Mouse (Mus musculus) frontal cortex, adult 2 months (tissue): ENCODE results near the gene Taldo1. TPM values are rescaled to one million over a fixed set of nuclear protein-coding genes. Genes with fewer than 3 reads are reported as not detected.

ENCODE experiments used
- DNase-seq, 2 experiments: peaks; one replicate each; pipeline ENCODE4 v3.0.0; 2022; ENCODE audit warnings: low spot score in 1 of 2; ENCODE audit errors: extremely low spot score in 1 of 2
- polyA plus RNA-seq: library from polyadenylated mRNA; depleted of rRNA; stranded (reverse); fragments of >200 nt; gene quantifications from 2 replicates; pipeline ENCODE4 v1.2.3, GENCODE M21; 2012; rRNA removed

The Taldo1 gene
- polyA plus RNA-seq: 151 and 152 TPM in 2 replicates

GRCm38 (mm10) chr7:141391625-141392551 is at the start of gene Taldo1:
TSS of gene Taldo1 (plus strand) at chr7:141392199.
- peak; percentile 93 to 97 for DNase-seq

- DNase-seq: no peak
Measured at GRCm38 (mm10) chr7:141343230-141343629, 48.8 kb upstream of the Taldo1 start.

- DNase-seq: no peak
Measured at GRCm38 (mm10) chr7:141343696-141344095, 48.3 kb upstream of the Taldo1 start.

DNA sequence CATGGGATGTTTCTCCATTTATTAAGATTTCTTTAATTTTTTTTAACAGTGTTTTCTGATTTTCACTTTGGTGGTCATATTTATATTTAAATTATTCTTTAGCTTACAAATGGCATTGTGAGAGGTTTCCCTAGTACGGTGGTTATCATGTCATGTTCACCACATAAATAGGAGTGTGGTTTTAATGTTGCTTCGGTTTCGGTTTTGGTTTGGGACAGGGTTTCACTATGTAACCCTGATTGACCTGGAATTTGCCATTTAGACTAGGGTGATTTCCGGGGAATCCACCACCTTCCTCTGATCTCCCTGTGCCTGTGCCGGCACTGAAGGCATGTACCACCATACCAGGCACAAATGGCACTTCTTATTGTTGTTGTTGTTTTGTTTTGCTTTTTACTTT is 47.2 kb upstream of the Taldo1 start:
- no peak for DNase-seq

GRCm38 (mm10) chr7:141351061-141351460 is 40.9 kb upstream of the Taldo1 start:
- DNase-seq: no peak

DNA sequence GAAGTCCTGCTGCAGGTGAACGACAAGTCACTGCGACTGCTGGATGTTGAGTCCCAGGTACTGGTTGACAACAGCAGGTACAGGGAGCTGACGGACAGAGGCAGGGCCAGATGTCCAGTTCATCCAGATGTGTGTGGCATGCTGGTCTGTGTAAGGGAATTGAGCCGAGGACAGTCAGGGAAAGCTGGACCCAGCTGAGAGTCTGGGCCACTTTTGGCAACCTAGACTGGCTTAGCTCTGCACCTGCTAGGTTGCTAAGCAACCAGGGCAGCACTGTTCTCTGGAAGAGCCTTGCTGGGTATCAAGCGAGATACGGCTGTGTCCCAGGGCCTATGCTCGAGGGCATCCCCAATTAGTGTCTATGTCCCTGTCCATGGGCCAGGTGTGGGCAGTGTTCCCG is 36.9 kb upstream of the Taldo1 start:
- no peak for DNase-seq

GRCm38 (mm10) chr7:141355626-141356326 is 36.2 kb upstream of the Taldo1 start:
- DNase-seq: peak in 1 of 2 experiments; percentile 20

DNA sequence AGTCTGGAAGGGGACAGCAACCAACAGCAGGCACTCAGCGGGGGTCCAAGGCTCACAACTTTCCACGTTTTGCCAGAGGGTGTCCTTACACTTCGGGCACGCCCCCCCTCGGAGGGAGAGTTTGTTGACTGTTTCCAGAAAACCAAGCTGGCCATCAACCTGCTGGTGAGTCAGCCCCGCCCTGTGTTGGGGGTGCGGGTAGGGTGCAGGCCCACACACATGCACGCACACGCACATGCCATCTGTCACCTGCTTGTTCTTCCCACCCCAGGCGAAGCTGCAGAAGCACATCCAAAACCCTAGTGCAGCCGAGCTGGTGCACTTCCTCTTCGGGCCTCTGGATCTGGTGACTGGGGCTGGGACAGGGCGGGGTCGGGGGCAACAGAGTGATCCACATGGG is 35.0 kb upstream of the Taldo1 start:
- peak in 1 of 2 experiments; percentile 33 for DNase-seq

- no peak for DNase-seq
Measured at GRCm38 (mm10) chr7:141361510-141361909, 30.5 kb upstream of the Taldo1 start.

GRCm38 (mm10) chr7:141363106-141363751 is 28.8 kb upstream of the Taldo1 start:
- peak in 1 of 2 experiments; percentile 89 for DNase-seq

DNA sequence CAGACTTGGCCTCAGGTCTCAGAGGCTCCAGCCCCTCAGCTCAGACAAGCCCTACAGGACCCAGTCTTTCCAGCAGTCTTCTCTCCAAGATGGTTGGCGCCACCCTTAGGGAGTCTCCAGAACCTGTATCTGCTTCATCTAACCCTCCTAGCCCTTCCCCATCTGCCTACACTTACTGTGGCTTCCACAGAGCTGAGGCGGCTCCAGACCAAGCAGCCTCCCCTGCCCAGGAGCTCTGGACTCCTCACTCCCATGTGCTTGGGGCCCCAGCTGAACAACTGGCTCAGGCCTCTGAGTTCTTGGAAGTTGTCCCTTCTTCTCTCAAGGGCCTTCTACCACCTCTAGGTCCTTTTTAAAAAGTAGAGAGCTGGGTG is 28.3 kb upstream of the Taldo1 start:
- DNase-seq: no peak

GRCm38 (mm10) chr7:141364349-141365048 is 27.5 kb upstream of the Taldo1 start:
- no peak for DNase-seq

DNA sequence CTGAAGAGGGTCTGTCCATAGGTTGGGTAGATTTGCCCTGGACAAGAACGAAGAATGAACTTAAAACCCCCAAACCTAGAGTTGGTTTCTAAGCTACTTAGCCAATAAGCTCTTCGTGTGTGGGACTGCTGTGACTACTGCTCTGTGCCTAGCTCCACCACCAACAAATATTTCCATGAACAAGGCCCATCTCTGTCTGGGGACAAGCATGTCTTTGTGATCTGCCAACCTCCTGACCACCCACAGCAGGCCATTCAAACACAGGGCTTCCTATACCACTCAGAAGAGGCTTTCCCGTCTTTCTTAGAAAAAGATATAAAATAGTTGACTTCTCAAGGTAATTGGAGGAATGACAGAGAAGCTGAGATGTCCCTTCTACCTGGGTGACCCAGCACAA is 27.0 kb upstream of the Taldo1 start:
- peak in 1 of 2 experiments; percentile 32 for DNase-seq

DNA sequence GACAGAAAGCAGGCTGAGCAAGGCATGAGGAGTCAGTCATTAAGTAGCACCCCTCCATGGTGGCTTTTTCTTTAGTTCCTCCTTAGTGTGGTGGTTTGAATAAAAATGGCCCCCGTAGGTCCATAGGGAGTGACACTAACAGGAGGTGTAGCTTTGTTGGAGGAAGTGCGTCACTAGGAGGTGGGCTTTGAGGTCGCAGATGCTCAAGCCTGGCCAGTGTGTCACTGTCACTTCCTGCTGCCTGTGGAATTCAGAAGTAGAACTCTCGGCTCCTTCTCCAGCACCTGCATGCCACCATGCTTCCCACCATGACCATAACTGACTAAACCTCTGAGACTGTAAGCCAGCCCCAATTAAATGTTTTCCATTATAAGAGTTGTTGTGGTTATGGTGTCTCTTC is 24.6 kb upstream of the Taldo1 start:
- DNase-seq: no peak

DNA sequence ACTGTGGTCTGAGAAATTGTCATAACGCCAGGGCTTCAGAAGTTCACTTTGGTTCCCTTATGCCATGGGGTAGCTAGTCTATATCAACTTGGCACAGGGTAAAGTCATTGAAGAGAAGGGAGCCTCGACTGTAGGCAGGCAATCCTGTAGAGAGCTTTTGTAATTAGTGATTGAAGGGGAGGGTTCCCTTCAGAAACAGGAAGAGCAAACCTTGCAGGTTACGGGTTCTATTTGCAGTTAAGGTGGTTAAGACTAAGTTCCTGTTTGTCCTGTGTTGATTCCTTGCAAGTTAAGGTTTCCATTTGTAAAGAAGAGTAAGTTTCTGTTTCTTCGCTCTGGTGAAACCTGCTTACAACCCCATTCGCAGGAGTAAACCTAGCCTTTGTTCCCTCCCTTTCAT is 22.1 kb upstream of the Taldo1 start:
- no peak for DNase-seq

GRCm38 (mm10) chr7:141371942-141372595 is 19.9 kb upstream of the Taldo1 start:
- no peak for DNase-seq

DNA sequence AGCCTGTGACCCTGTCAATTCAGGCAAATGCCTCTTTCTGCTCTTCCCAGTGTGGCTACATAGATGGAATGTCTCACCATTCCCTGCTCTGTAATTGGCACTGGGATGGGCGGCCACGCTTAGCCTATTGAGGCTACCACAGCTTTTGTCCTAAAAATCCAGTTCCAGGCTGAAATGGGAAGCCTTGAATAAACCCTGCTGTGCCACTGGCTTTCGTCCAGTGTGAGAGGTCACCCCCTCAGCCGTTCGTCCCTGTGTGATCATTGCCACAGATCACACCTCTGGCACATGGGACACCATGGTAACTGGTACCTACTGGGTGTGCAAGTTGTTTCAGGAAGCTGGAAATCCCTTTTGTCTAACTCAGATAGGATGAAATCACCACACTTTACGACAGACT is 18.4 kb upstream of the Taldo1 start:
- DNase-seq: no peak

GRCm38 (mm10) chr7:141374399-141374798 is 17.6 kb upstream of the Taldo1 start:
- no peak for DNase-seq

GRCm38 (mm10) chr7:141379584-141379983 is 12.4 kb upstream of the Taldo1 start:
- DNase-seq: no peak
